Comparison of ENCODE assay signal across 29 mouse cellular contexts in genomic region chr3:137782836-137783235, GRCm38 (mm10).
DNase-seq lines count a peak whose midpoint lies in the region; ATAC-seq lines count a peak whose summit lies in the region.
"Had no signal": no experiment of that assay in that cellular context is flagged by ENCODE, and none has a peak within 500 bp of the region (broad histone marks: within the 10 kb centered on the region; RNA-seq: fewer than 3 reads in every experiment).

No protein-coding gene starts in this region.

- H3K36me3 ChIP-seq in heart, embryonic 12.5 days, result no peaks in the 10 kb centered on the region
- no peaks in the 10 kb centered on the region for H3K36me3 ChIP-seq in midbrain, embryonic 10.5 days
- no peaks in the 10 kb centered on the region for H3K36me3 ChIP-seq in midbrain, embryonic 11.5 days (ENCODE audit: control insufficient read depth, insufficient read depth, low read length)
- H3K36me3 ChIP-seq: embryonic facial prominence, embryonic 10.5 days; embryonic facial prominence, embryonic 13.5 days; forebrain, embryonic 12.5 days; forebrain, embryonic 15.5 days; heart, embryonic 15.5 days had no signal

- H3K4me1 ChIP-seq in heart, embryonic 12.5 days (replicated peaks), result peaks cover 38% of the 10 kb centered on the region
- H3K4me1 ChIP-seq in midbrain, embryonic 10.5 days, result peaks cover 44% of the 10 kb centered on the region
- H3K4me1 ChIP-seq in midbrain, embryonic 11.5 days (ENCODE audit: control insufficient read depth, insufficient read depth, low read length), result peaks cover 28% of the 10 kb centered on the region

- ATAC-seq in heart, embryonic 12.5 days (ENCODE audit: insufficient number of reproducible peaks, low FRiP score), result no peak
- ATAC-seq in midbrain, embryonic 11.5 days (ENCODE audit: low FRiP score), result no peak
- ATAC-seq in megakaryocyte progenitor cell, adult 5-6 weeks (replicated peaks; ENCODE audit: poor library complexity), result peak; percentile 23
- ATAC-seq in CD4-positive, CD25-positive, alpha-beta regulatory T cell, adult 4 months, result no peak
- ATAC-seq: forebrain, embryonic 15.5 days; hindbrain, postnatal 0 days; inflammation-experienced regulatory T-cells, adult 6 months had no signal

- 43% methylated on average over 5 of the region's 5 CpGs for WGBS in heart, embryonic 12.5 days
- whole genome bisulfite sequencing in midbrain, embryonic 10.5 days, result 87% methylated on average over 5 of the region's 5 CpGs
- 82% methylated on average over 5 of the region's 5 CpGs for whole genome bisulfite sequencing in midbrain, embryonic 11.5 days

- no peak overlapping the region for H3K4me2 ChIP-seq in heart, embryonic 12.5 days
- H3K4me2 ChIP-seq in midbrain, embryonic 11.5 days, result no peak overlapping the region
- H3K4me2 ChIP-seq: embryonic facial prominence, embryonic 13.5 days; forebrain, embryonic 12.5 days; forebrain, embryonic 15.5 days; heart, embryonic 11.5 days; heart, embryonic 15.5 days; hindbrain, embryonic 14.5 days had no signal

- no peaks in the 10 kb centered on the region for H3K9me3 ChIP-seq in heart, embryonic 12.5 days (replicated peaks)
- no peaks in the 10 kb centered on the region for H3K9me3 ChIP-seq in midbrain, embryonic 10.5 days (replicated peaks)
- no peaks in the 10 kb centered on the region for H3K9me3 ChIP-seq in midbrain, embryonic 11.5 days (ENCODE audit: control insufficient read depth, low read length)
- H3K9me3 ChIP-seq: embryonic facial prominence, embryonic 10.5 days; embryonic facial prominence, embryonic 13.5 days; forebrain, embryonic 12.5 days; forebrain, embryonic 15.5 days; heart, embryonic 15.5 days had no signal

- H3K27me3 ChIP-seq in heart, embryonic 12.5 days (replicated peaks), result peaks cover 6% of the 10 kb centered on the region; the same call in 1 of the 2 replicates
- H3K27me3 ChIP-seq in midbrain, embryonic 10.5 days (ENCODE audit: low read depth, poor library complexity, severe bottlenecking), result peaks cover 36% of the 10 kb centered on the region
- H3K27me3 ChIP-seq in midbrain, embryonic 11.5 days (ENCODE audit: control insufficient read depth, insufficient read depth, low read length), result no peaks in the 10 kb centered on the region
- H3K27me3 ChIP-seq: forebrain, embryonic 15.5 days had no signal

- H3K4me3 ChIP-seq in heart, embryonic 12.5 days, result no peak overlapping the region
- H3K4me3 ChIP-seq in midbrain, embryonic 10.5 days, result no peak overlapping the region
- H3K4me3 ChIP-seq in midbrain, embryonic 11.5 days (ENCODE audit: low read depth, low read length), result no peak overlapping the region
- H3K4me3 ChIP-seq: embryonic facial prominence, embryonic 10.5 days; embryonic facial prominence, embryonic 13.5 days; erythroblast, embryonic 14.5 days; forebrain, embryonic 12.5 days; forebrain, embryonic 15.5 days; heart, adult 2 months; heart, embryonic 15.5 days had no signal

- DNase-seq in heart, postnatal 25 days (ENCODE audit: low spot score), result no peak
- DNase-seq in midbrain, embryonic 10.5 days (ENCODE audit: low spot score), result no peak
- DNase-seq in midbrain, embryonic 11.5 days (ENCODE audit: low spot score, missing footprints), result no peak
- DNase-seq in neural tube, embryonic 10.5 days (ENCODE audit: extremely low spot score, low spot score), result no peak
- DNase-seq: adrenal gland, adult 2 months; adrenal gland, postnatal 14 days; B cell, adult 2 months; cerebellum, adult 11-12 months; cerebellum, adult 8-10 months; cerebellum, postnatal 10 days; cerebellum, postnatal 36 days; embryo, embryonic 11 days; gastrocnemius, postnatal 25 days; heart, adult 2 months; heart, postnatal 10 days; heart, postnatal 4 days had no signal

- H3K27ac ChIP-seq in heart, embryonic 12.5 days (ENCODE audit: poor library complexity, severe bottlenecking), result 0 out of 2 replicates have a peak overlapping the region, but pooled peaks have one; percentile 31
- H3K27ac ChIP-seq in midbrain, embryonic 10.5 days (replicated peaks), result peak overlapping the region; percentile 42; the same call in 1 of the 2 replicates
- H3K27ac ChIP-seq in midbrain, embryonic 11.5 days (ENCODE audit: low read depth, low read length), result no peak overlapping the region
- H3K27ac ChIP-seq: embryonic facial prominence, embryonic 10.5 days; embryonic facial prominence, embryonic 13.5 days; forebrain, embryonic 12.5 days; forebrain, embryonic 15.5 days; heart, adult 2 months; heart, embryonic 15.5 days; hindbrain, embryonic 14.5 days; hindbrain, postnatal 0 days had no signal

- intact Hi-C loops in heart, postnatal 25 days (cut with DNase I), result no loop called here

- H3K9ac ChIP-seq in heart, embryonic 12.5 days, result no peak overlapping the region
- H3K9ac ChIP-seq in midbrain, embryonic 11.5 days (ENCODE audit: low read length), result no peak overlapping the region
- H3K9ac ChIP-seq: embryonic facial prominence, embryonic 13.5 days; forebrain, embryonic 12.5 days; forebrain, embryonic 15.5 days; heart, embryonic 15.5 days; hindbrain, embryonic 14.5 days had no signal
